Mouse (Mus musculus): Measurements from ENCODE around the gene Nr2e1. TPM values are rescaled to one million over a fixed set of nuclear protein-coding genes. Genes with fewer than 3 reads are reported as not detected.
A peak's percentile ranks its signal among the peaks of the same experiment; 100 is the strongest.

The Nr2e1 gene
- 117 and 119 TPM in 2 replicates for polyA plus RNA-seq (2014; fragmentation: Nextera tagmentation; extraction: Ambion mirVana)

DNA sequence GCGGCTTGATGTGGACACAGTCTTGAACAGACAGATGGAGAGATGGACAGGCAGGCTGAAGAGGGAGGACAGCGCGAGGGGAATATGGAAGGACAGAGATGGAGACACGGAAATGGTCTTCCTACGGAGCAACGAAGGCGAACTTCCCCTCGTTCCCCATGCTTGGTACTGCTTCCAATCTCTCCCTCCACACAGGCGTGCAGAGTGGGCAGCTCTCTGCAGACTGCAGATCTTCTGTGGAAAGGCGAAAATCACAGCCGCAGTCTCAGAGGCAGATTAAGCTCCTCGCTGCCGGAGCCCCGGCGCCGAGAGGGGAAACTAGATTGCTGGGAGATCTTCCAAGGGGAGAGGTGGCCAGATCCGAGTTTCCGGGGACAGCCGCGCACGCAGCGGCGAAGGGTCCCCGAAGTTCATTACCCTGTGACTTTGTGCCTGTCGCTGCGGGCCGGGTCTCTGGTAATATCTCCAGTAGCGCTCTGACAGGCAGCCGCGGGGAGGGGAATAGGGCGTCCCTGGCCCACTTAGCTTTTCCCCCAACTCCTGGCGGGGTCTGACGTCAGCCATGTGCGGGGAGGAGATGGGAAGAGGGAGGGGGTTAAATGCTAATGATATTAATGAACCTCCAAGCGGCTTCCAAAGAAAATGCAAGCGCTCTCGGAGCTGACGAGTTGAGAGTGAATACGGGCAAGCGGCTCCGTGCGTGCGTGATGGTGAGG, at the start of gene Nr2e1, which contains the start of gene Ostm1:
TSS of gene Nr2e1 (minus strand) at position 476 of the 716 bp plus-strand sequence.
TSS of gene Ostm1 (plus strand) at position 666 of the 716 bp plus-strand sequence.
- peak within 1 kb of the TSS; percentile 94 for H3K27ac ChIP-seq (ENCODE audit: low read depth, low read length)
- H3K9ac ChIP-seq (ENCODE audit: low read length) = peak within 1 kb of the TSS; percentile 99
- H3K4me3 ChIP-seq (ENCODE audit: low read depth, low read length) = peak within 1 kb of the TSS; percentile 74
- DNase-seq (ENCODE audit: low spot score) = peak; percentile 93
- WGBS = under 1% methylated on average over 43 of the region's 43 CpGs
- H3K27me3 ChIP-seq (ENCODE audit: control insufficient read depth, insufficient read depth, low read length) = peaks cover 7% of the 10 kb centered on the region; the same call in 1 of the 2 replicates
- peaks cover 18% of the 10 kb centered on the region for H3K4me1 ChIP-seq (replicated peaks; ENCODE audit: control insufficient read depth, insufficient read depth, low read length)
- ATAC-seq (replicated peaks; ENCODE audit: low FRiP score) = peak; percentile 76
- H3K36me3 ChIP-seq (ENCODE audit: control insufficient read depth, insufficient read depth, low read length) = no peaks in the 10 kb centered on the region; the same call in 1 of the 2 replicates
- H3K9me3 ChIP-seq (ENCODE audit: control insufficient read depth, low read length) = no peaks in the 10 kb centered on the region
- peak within 1 kb of the TSS; percentile 92 for H3K4me2 ChIP-seq (ENCODE audit: low read depth, low read length, severe bottlenecking)

DNA sequence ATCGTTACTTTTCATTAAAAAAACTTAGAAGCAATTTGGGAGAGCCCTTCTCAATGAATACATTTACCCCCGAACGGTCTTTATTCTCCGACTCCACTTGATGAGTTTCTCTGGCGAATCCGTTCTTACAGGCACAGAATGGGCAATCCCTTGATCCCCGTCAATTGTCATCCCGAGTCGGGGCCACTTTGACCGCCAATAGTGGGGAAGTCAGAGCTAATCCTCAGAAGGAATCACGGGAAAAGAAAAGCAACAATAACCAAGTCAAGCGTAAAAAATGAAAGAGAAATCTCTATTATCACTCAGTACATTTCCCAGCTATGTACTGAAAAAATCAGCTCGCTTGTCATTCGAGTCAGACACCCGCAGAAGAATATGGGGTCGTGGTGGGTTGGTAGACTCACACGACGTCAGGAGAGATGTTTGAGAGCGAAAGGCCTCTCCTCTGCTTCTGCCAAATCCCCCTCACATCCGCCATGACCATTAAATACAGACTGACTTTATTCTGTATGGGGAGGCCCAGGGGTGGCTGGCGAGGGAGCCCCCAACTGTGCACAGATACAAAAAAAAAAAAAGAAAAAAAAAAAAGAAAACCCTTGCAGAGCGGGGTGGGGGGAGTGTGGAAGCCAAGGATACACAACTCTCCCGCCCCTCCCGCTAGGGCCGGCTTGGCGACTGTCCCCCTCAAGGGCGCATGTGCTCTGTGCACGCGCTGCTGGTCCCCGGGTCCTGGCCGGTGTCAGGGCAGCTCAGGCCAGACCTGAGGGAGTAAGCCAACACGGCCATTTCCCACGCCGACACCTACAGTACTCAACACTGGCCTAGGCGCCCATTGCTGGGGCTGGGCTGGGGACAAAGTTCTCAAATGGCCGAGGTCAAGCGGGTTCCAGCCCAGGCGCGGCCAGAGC, 49.3 kb upstream of the Nr2e1 start:
- Histone ChIP-seq H3K36me3 (ENCODE audit: control insufficient read depth, insufficient read depth, low read length) (no peaks in the 10 kb centered on the region), H3K9ac (ENCODE audit: low read length) (peak overlapping the region; percentile 65), H3K4me1 (replicated peaks; ENCODE audit: control insufficient read depth, insufficient read depth, low read length) (peaks cover 49% of the 10 kb centered on the region), H3K9me3 (ENCODE audit: control insufficient read depth, low read length) (no peaks in the 10 kb centered on the region), H3K4me2 (ENCODE audit: low read depth, low read length, severe bottlenecking) (peak overlapping the region; percentile 79), H3K27me3 (ENCODE audit: control insufficient read depth, insufficient read depth, low read length) (peaks cover 3% of the 10 kb centered on the region; the same call in 1 of the 2 replicates), H3K27ac (ENCODE audit: low read depth, low read length) (peak overlapping the region; percentile 97), H3K4me3 (ENCODE audit: low read depth, low read length) (peak overlapping the region; percentile 26)
- ATAC-seq (replicated peaks; ENCODE audit: low FRiP score) (peak; percentile 51), DNase-seq (ENCODE audit: low spot score) (peak; percentile 79)
- WGBS = under 1% methylated on average over 39 of the region's 39 CpGs

DNA sequence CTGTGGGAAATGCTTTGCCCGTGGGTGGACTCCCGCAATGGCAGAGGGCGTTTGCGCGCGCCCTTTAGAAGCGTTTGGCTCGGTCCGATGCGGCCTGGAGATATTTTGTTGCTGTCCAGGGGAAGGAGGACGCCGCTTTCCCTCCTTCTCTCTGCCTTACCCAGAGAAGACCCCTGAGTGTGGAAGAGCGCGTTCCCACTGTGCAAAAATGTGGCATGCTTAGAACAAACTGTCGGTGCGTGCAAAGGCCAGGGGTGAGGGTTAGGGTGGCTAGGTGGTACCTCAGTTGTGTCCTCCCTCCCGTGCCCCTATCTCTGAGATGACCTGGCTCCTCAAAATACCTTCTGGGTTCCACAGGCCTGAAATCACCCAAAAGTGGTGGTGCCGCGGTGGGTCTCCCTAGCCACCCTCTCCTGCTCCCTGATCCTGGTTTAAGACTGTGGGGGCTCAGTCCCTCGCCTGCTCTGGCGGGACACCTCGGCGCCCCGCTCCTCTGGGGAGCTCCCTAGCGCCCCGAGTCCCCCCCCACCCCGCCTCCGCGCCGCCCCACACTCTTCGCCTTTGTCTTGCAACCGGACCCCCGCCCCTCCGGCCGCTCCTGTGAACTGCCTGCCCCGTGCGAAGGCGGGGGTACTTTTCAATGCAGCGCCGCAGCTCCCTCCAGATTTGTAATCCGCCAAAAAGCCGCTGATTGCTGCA, 48.5 kb upstream of the Nr2e1 start:
- Histone ChIP-seq H3K27me3 (ENCODE audit: control insufficient read depth, insufficient read depth, low read length) (peaks cover 3% of the 10 kb centered on the region; the same call in 1 of the 2 replicates), H3K36me3 (ENCODE audit: control insufficient read depth, insufficient read depth, low read length) (no peaks in the 10 kb centered on the region), H3K9ac (ENCODE audit: low read length) (peak overlapping the region; percentile 65), H3K4me3 (ENCODE audit: low read depth, low read length) (peak overlapping the region; percentile 26), H3K4me1 (replicated peaks; ENCODE audit: control insufficient read depth, insufficient read depth, low read length) (peaks cover 47% of the 10 kb centered on the region), H3K27ac (ENCODE audit: low read depth, low read length) (peak overlapping the region; percentile 97), H3K4me2 (ENCODE audit: low read depth, low read length, severe bottlenecking) (peak overlapping the region; percentile 79), H3K9me3 (ENCODE audit: control insufficient read depth, low read length) (no peaks in the 10 kb centered on the region)
- DNase-seq (ENCODE audit: low spot score) (peak; percentile 88), ATAC-seq (replicated peaks; ENCODE audit: low FRiP score) (peak; percentile 42)
- WGBS = 0% methylated on average over 42 of the region's 42 CpGs

DNA sequence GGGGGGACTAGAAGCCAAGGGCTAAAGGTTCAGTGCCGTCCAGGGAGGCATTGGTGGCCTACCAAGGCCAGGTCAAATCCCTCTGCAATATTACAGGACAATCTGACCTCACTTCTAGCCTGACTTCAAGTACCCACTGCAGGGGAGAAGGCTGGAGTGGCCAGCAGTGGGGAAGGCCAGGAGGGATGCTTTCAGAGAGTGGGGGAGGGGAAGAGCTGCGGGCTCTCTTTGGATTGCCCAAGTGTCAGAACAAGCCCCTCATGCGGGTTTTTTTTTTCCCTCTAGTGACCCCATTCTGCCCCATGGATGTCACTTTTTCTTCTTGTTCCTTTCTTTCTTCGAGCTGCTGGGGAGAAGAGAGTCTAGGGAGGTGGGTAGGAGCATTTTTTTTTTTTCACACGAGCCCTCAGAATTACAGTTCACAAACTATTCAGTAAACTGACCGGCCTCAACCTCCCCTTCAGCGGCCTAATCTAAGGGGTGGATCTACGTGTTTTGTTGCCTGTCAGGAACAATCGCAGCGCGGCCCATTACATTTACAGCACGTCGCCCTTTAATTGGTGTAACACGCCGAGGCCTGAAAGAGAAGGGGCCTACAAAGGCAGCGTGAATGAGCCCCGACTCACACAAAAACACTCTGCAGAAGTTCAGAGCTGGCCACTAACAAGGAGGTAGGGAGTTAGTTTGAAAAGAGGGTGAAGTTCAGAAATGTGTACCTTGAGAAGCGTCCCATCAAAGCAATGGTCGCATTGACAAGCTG, 47.3 kb upstream of the Nr2e1 start:
- Histone ChIP-seq H3K9me3 (ENCODE audit: control insufficient read depth, low read length) (no peaks in the 10 kb centered on the region), H3K4me2 (ENCODE audit: low read depth, low read length, severe bottlenecking) (peak overlapping the region; percentile 79; the same call in 1 of the 2 replicates), H3K9ac (ENCODE audit: low read length) (peak overlapping the region; percentile 37; the same call in 1 of the 2 replicates), H3K27ac (ENCODE audit: low read depth, low read length) (peak overlapping the region; percentile 97), H3K4me3 (ENCODE audit: low read depth, low read length) (no peak overlapping the region), H3K4me1 (replicated peaks; ENCODE audit: control insufficient read depth, insufficient read depth, low read length) (peaks cover 43% of the 10 kb centered on the region), H3K27me3 (ENCODE audit: control insufficient read depth, insufficient read depth, low read length) (peaks cover 3% of the 10 kb centered on the region; the same call in 1 of the 2 replicates), H3K36me3 (ENCODE audit: control insufficient read depth, insufficient read depth, low read length) (no peaks in the 10 kb centered on the region)
- DNase-seq (ENCODE audit: low spot score) = peak; percentile 89
- under 1% methylated on average over 19 of the region's 19 CpGs for WGBS
- ATAC-seq (replicated peaks; ENCODE audit: low FRiP score) = peak; percentile 60

DNA sequence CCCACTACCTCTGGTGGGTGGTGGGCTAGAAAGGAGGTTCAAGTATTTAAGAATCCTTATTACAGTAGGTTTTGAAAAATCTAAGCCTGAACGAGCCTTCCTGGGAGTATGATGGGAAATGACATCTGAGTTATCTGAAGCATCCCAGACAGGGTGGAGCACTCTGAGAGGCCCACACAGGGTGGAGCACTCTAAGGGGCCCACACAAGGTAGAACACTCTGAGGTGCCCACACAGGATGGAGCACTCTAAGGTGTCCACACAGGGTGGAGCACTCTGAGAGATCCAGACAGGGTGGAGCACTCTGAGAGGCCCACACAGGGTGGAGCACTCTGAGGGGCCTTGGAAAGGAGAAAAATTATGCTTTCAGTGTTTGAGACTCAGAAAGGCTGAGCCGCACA, 42.5 kb upstream of the Nr2e1 start:
- DNase-seq (ENCODE audit: low spot score) (no peak), ATAC-seq (replicated peaks; ENCODE audit: low FRiP score) (no peak)
- Histone ChIP-seq H3K9me3 (ENCODE audit: control insufficient read depth, low read length) (no peaks in the 10 kb centered on the region), H3K36me3 (ENCODE audit: control insufficient read depth, insufficient read depth, low read length) (no peaks in the 10 kb centered on the region), H3K9ac (ENCODE audit: low read length) (no peak overlapping the region), H3K4me3 (ENCODE audit: low read depth, low read length) (no peak overlapping the region), H3K27me3 (ENCODE audit: control insufficient read depth, insufficient read depth, low read length) (no peaks in the 10 kb centered on the region), H3K4me2 (ENCODE audit: low read depth, low read length, severe bottlenecking) (no peak overlapping the region), H3K27ac (ENCODE audit: low read depth, low read length) (no peak overlapping the region), H3K4me1 (replicated peaks; ENCODE audit: control insufficient read depth, insufficient read depth, low read length) (peaks cover 12% of the 10 kb centered on the region)
- WGBS = 91% methylated on average over 2 of the region's 2 CpGs

DNA sequence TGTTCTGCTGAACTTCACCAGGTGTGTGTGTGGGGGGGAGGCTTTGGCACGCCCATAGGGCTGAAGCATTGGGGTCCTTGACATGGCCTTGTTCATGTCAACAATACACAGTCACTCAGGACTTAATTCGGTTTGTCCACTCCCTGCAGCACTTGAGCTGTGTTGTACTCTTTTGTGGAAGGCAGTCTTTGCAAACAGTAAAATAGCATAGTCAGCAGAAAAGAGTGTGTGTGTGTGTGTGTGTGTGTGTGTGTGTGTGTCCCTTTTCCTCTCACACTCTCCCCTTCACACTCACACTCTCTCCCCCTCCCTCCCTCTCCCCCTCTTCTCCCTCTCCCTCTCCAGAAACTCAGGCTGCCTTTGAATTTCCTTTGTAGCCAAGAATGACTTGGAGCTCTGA, 34.9 kb upstream of the Nr2e1 start:
- ATAC-seq (replicated peaks; ENCODE audit: low FRiP score) = no peak

DNA sequence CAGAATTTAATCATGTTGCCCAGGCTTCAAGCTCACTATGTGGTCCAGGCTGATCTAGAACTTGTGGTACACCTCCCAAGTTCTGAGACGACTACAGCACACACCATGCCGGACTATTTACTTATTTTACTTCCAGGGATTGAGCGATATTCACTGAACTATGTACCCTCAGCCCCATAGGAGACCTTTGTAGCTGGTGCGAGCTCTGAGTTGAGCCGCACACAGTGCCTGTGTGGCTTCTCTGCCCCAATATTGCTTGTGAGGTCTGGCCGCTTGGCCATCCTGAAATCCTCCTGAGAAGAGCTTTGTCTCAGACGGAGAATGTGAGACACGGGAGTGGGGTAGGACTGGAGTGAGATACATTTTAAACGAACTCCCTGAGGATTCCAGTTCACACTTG, 31.3 kb upstream of the Nr2e1 start:
- DNase-seq (ENCODE audit: low spot score) = no peak
- Histone ChIP-seq H3K36me3 (ENCODE audit: control insufficient read depth, insufficient read depth, low read length) (no peaks in the 10 kb centered on the region), H3K9ac (ENCODE audit: low read length) (no peak overlapping the region), H3K4me1 (replicated peaks; ENCODE audit: control insufficient read depth, insufficient read depth, low read length) (peaks cover 26% of the 10 kb centered on the region), H3K4me2 (ENCODE audit: low read depth, low read length, severe bottlenecking) (peak overlapping the region; percentile 18; the same call in 1 of the 2 replicates), H3K4me3 (ENCODE audit: low read depth, low read length) (no peak overlapping the region), H3K9me3 (ENCODE audit: control insufficient read depth, low read length) (no peaks in the 10 kb centered on the region), H3K27ac (ENCODE audit: low read depth, low read length) (no peak overlapping the region), H3K27me3 (ENCODE audit: control insufficient read depth, insufficient read depth, low read length) (no peaks in the 10 kb centered on the region; the same call in none of the 2 replicates)
- 13% methylated on average over 9 of the region's 9 CpGs for WGBS
- no peak for ATAC-seq (replicated peaks; ENCODE audit: low FRiP score)

More for the DNA sequence above, 34.9 kb upstream of the Nr2e1 start:
- DNase-seq (ENCODE audit: low spot score) = no peak
- Histone ChIP-seq H3K4me3 (ENCODE audit: low read depth, low read length) (no peak overlapping the region), H3K4me1 (replicated peaks; ENCODE audit: control insufficient read depth, insufficient read depth, low read length) (peaks cover 22% of the 10 kb centered on the region), H3K4me2 (ENCODE audit: low read depth, low read length, severe bottlenecking) (no peak overlapping the region), H3K27ac (ENCODE audit: low read depth, low read length) (no peak overlapping the region), H3K9ac (ENCODE audit: low read length) (peak overlapping the region; percentile 23; the same call in 1 of the 2 replicates), H3K9me3 (ENCODE audit: control insufficient read depth, low read length) (no peaks in the 10 kb centered on the region), H3K27me3 (ENCODE audit: control insufficient read depth, insufficient read depth, low read length) (no peaks in the 10 kb centered on the region; the same call in none of the 2 replicates), H3K36me3 (ENCODE audit: control insufficient read depth, insufficient read depth, low read length) (no peaks in the 10 kb centered on the region)
- WGBS = 30% methylated on average over 2 of the region's 2 CpGs
